Mouse (Mus musculus) thymus, postnatal 0 days (tissue): ENCODE results near the gene Fgfr2. TPM values are rescaled to one million over a fixed set of nuclear protein-coding genes. Genes with fewer than 3 reads are reported as not detected.
A peak's percentile ranks its signal among the peaks of the same experiment; 100 is the strongest.

Experiments
- DNase-seq: peaks from one replicate; pipeline ENCODE4 v3.0.0-alpha.2; 2015; ENCODE audit warnings: low spot score
- polyA plus RNA-seq: library from polyadenylated mRNA; unstranded; fragments of >200 nt; fragmentation: Nextera tagmentation; extraction: Ambion mirVana; gene quantifications from 2 replicates; pipeline ENCODE4 v1.2.1, GENCODE M21; 2015

The Fgfr2 gene
- polyA plus RNA-seq, 1 experiment from 2014 or later, result 23.6 TPM

DNA sequence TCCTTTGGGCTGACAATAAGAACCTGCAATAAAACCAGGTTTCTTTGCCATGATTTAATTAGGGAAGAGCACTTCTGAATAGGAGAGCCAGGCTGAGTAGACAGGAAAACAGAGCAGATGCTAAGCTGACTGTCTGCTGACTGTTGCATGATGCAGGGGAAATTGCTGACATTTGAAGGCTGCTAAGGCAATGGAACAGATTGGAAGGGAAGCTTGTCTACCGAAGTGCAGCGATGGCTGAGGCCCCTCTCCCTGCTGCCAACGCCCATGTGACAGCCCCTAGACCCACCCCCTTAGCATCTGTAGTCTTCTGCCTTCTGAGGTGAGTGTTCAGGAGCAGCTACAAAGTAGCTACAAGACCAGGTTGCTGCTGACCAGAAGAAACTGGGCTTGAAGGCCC, 2397.0 kb downstream of the Fgfr2 start:
- DNase-seq, result no peak

DNA sequence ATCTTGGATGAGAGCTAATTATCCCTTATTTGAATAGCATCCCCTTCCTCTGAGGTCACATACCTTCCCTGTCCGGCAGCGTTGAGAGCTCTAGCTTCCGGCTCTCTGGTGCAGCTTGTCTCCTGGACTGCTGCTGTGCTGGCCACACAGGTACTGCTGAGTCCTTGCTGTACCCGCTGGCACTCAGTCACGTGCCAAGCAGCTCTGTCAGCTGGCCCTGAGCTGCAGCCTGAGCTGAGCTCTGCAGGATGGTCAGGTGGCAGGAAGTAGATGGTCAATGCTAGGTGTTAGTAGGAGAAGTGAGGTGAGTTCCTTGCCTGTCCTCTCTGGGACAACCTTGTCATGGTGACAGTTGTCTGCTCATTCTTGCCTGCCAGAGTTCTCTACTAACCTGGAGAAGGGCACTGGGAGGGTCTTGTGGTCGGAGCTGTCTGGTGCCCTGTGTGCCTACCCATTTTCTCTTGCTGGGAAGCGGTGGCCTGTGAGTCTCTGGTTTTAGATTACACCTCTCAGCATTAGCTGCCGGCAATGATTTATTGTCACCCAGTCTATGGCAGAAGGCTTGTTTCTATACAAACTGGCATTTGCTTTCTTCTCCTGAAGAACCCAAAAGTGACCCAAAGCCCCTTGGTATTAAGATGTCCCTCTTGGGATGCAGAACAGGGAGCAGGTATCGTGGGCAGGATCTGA, 2402.4 kb downstream of the Fgfr2 start:
- no peak for DNase-seq

DNA sequence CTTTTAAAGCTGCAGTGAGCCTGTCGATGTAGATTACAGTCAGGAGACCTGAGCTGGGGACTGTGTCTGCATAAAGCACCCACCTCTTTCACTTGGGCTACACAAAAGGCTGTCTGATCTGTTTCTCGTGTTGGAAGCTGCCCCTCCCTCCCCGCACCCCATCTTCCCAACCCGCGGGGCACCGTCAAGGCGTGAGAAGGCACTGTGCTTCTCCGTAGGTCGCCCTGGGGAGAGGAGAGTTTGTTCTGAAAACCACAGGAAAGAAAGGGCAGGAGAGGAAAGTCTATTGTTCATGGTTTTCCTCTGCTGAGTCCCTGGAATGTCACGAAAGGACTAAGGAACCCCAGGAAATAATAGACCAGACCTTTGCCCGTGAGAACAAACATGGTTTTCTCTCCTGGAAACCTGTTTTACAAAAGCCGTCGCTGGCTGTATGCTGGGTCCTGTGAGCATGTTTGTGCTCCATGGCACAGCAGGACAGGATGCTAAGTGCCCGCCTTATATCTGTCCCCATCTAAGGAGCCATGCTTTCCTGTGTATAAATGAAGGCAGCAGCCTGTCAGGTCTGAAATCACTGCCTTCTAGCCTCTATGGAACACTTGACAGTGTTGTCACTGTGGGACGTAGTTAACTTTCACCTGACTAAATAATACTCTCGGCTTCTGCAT, 2403.1 kb downstream of the Fgfr2 start:
- DNase-seq, result no peak

DNA sequence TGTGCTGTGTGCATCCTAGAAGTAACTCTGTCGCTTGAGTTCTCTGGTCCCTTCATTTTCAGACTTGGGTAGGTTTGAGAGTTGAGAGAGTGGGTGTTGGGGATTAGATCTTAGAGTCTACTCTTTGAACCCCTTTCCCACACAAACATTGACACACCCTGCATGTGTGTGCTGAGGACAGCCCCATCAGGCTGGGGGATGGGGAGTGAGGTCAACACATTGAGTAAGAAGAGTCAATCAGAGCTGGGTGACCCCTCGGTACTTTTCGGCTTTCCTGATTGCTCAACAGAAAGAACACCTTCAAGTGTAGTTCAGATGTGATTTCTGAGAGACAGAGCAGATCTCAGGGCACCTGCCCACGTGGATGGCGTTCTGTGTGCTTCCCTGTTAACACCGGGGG, 2406.2 kb downstream of the Fgfr2 start:
- no peak for DNase-seq

DNA sequence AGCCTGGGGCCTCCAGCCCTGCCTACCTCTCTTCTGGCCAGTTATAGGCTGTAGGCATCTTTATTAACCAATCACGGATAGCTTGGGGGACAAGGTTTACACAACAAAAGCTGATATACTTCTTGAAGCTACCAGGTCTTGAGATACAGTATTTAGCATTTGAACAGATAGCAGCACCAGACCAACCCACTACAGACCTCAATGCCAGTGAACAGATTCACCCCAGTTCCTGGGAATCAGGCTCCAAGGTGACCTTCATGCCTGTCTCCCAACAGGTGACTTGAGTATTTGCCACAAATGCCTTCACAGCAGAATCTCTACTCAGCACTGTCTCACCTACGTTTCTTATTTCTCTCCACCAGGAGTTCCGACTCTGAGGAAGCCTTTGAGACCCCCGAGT, 2406.8 kb downstream of the Fgfr2 start:
- no peak for DNase-seq

DNA sequence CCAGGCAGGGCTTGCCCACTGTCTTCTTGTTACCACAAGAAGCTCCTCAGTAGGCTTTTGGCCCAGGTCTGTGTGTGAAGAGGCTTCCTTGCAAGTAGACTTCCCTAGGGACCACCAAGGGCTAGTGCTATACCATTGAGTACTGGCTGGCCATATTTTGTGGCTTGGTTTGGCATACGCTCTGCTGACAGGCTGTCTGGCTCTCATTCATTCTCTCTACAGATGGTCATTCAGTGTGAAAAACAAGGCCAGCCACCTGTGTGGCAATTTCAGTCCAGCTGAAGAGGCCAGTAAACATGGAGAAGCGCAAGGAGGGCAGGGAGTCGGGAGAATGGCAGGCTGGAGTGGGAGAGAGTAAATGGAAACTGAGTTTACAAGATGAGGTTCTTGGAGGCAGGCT, 2407.7 kb downstream of the Fgfr2 start:
- DNase-seq, result no peak

DNA sequence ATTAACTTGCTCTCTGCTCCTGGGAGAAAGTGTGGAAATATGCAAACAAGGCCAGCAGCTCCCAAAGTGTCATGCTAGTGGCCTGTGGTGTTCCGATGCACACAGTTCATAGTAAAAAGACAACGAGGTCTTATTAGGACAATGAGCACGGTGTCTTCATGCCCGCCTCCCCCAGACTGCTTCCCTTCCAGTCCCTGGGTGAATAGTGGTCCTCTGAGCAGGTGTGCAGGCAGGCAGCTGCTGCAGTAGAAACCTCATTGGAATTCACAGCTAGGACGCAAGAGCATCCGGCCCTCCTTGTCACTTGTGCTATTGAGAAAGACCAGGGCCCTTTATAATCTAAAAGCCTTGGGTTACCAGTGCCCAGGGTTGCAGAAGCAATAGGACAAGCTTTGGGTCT, 2409.8 kb downstream of the Fgfr2 start:
- DNase-seq, result no peak

DNA sequence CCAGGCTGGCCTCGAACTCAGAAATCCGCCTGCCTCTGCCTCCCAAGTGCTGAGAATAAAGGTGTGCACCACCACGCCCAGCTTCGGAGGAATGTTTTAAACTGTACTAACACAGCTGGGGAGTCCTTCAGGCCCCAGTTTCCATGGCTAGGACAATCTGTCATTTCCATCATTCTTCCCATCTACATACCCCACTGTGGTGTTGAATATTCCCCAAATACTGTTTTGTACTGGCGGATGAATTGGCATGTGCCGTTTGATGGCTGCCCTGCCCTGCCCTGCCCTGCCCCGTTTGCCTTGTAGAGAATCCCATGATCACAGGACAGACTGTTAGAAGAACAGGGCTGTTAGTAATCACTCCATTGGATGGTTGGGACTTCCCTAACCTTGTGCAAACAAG, 2411.3 kb downstream of the Fgfr2 start:
- DNase-seq, result no peak

DNA sequence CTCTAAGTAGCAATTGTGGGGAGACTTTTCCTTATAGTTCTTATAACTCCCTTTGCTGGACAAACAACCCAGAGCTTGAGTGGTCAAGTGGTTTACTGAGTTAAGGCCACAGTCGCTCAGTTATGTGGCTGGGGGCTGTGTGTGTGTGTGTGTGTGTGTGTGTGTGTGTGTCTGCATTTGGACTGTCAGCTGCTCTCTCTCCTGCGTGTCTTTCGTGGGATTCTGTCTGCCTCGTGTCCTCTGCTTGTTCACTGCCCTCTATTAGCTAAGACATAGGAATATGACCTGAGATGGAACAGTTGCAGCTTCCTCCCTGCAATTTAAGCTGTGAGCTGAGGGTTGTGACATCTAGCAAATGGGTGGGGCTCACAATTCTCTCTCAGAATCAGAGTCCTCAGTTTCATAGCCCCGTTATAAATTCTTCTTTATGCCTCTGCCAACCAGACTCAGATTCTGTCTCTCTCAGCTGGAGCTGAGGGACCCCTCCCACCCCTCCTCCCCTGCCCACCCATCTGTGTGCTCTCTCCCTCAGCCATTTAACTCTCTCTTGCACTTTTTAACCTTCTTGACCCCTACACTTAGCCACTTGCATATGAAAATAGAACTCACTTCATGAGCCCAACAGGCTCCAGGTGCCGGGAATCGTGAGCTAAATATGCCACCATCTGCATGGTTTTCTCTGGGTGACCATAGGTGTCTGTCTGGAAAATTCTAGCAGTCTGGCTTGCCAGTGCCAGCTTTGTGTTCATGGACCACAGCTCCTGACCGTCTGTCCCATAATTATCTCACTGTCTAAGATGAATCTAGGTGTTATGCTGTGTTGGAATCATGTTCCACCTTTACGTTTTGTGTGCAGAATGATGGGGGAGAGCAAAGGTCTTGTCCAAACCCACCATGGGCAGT, 2413.5 kb downstream of the Fgfr2 start:
- DNase-seq, result no peak

DNA sequence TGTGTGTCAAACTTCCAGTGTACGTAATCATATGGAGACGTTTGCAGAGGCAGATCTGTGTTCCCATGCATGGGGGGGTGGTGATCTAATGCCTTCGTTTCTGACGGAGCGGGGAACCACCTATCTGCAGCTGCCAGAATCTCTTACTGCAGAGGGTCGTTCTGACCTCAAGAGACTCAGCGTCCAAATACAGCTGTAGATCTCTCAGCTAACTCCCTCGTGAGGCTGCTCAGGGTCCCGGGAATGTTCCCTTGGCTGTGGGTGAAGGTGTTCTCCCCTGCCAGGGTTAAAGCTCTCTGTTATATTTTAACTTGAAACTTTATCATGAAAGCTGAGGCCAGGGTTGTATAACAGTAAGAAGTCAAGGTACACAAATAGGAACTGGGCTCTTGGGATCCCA, 2414.2 kb downstream of the Fgfr2 start:
- DNase-seq, result no peak

DNA sequence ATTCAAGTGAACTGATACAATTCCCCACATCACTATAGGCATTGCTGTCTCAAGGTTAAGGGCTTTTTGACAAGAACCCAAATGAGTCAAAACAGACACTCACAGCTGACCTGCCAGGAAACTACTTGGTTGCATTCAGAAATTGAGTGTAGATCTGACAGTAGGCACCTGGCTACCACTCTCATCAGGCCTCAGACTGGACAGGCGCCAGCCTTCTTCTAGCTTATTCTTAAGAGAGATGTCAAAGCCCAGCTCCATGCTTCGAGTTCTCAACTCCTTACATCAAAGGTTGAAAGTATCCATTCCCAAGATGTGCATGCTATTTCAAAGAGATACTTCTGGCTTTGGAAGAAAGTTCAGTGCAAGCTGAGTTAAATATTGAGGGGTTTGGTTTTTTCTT, 2417.9 kb downstream of the Fgfr2 start:
- no peak for DNase-seq

DNA sequence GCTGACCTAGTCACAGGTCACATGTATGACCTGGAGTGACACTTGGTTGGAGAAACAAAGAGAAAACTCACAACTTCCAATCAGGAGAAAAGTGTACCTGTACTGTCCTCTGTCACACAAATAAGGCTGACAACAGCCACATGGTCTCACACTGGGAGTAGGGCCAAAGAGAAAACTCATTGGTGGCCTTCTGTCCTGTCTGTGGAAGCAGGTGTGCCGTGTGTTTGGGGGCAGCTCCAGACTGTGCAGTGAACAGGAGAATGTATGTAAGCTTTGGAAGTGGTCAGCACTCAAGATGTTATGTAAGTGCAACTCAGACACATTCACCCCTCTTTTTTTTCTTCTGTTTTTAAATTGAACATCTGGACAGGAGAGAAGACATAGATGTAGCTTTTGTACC, 2421.8 kb downstream of the Fgfr2 start:
- no peak for DNase-seq

DNA sequence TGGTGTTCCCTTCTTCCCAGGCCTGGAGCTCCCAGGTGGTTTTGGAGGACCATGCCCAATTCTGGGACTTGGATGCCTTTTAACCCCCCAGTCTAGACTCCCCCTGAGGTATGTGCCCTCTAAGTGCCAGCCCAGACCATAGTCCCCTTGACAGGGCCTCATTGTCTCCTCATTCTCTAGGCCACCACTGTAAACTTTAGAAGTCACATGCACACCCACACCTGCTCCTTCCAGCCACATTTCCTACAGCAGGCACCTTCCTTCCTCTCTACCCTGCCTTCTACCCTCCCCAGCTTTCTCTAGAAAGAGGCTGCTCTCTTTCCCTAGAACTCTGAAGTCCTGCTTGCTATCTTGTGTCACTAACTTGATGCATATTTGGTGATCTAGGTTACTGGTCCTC, 2424.7 kb downstream of the Fgfr2 start:
- DNase-seq, result peak; percentile 61

DNA sequence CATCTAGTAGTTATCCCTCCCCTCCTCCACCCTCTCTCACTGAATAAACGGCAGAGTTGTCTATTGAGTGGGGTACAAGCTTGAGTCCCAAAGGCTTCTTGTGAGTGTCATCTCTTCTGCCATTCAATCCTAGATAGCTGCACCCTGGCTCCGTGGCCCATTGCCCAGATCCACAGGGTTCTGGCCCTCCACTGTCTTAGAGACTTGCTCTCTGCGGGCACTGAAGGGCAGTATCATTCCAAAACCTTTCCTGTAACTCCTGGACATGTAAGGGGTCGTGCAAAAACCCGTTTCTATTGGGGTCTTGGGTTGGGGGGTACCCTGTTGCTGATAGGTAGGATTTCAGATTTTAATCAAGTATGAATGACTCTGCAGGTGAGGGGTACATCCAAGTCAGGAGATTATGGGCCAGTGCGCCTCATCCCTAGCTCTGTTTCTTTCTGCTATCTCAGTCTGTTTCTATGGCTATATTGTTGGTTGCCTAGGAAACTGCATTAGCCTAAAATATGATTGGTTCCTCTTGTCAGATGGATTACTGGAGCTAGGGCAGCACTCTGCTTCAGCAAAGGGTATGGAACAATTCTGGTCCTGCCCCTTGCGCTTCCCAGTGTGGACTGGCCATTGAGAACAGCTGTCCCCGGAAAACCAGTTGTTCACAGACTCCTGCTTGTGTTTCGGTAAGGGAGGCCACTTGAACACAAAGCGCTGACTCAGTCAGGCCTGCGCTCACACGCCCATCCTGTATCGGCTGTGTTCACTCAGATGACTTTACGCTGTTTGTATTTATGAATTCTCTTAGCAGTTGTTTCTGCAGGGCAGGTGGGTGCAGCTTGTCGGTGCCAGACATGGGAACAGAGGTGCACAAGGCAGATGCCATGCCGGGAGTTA, 2426.6 kb downstream of the Fgfr2 start:
- no peak for DNase-seq

DNA sequence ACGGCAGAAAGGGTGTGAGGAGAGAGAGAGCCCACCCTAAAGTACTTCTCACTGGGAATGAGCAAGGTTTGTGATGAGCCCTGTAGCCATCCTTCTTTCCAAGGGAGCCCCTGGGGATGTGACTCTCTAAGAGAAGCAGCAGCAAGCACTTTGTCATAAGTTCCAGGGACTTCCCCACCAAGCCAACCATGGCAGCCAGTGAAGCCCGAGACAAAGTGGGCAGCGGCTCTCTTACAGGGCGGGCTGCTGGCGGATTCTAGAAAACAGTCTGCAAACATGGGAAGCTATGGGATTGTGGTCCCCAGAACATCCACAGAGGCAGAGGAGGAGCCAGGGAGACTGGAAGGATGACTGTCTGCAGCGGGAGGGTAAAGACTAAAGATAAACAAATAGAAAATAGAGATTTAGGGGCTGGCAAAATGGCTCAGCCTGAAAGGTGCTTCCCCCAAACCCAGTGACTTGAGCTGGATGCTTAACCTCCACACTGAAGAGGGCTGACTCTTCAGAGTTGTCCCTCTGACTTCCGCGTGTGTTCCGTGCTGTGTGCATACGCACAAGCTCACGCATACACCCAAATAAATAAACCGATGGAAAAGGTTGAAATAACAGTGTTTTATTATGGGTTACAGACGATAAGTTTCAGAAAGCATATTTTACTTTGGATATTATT, 2427.3 kb downstream of the Fgfr2 start:
- no peak for DNase-seq

DNA sequence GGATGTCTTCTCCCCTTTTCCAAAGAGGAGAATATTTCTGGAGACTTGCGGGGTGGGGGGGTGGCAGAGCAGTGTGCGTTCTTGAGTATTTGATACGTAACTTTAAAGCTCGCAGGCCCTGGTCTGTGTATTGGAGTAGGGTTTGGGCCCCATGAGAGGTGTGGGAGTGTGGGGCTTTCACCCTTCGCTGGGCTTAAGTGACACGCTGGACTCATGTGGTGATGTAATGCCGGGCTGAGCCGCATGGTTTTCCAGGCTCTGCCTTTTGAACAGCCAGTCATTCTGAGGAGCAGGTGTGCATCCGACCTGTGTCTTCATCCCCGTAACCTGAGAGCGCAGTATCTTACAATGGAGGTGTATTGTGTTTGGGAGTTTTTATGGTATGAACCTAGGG, 2429.4 kb downstream of the Fgfr2 start:
- DNase-seq, result no peak

DNA sequence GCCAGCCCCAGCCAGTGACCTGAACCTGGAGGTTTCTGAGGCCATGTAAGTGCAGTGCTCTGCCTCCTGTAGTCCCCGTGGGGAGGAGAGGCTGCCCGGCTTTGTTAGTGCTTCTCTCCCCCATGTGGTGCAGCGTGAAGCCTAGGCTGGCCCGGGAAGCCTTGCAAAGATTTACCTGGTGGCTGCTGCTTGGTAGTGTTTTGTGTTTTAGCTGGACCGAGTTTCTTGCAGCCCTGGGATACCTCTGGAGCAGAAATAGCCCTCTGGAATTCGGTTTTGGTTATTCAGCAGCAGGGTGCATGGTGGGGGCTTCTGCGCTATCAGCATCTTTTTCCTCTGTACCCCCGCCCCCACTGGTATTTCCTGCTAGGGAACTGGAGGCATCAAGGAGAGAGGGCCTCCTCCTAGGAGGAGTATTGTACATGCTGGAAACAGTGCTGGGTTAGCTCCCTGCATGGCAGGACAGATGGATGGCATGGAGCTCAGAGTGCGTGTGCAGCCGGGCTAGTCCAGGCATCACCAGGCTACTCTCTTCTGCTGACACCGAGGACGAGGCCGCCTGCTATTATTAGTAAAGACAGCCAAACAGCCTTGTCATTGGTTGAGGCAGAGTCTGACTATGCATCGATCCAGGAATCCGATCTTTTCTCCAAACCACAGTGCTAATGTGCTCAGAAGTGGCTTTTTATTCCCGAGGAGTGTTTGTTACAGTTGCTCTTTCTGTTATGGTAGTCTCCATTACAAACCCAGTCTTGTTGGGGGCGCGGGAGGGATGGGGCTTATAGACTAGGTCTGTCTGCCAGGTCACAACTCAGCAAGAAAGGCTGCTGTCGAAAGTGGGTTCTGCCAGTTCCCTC, 2430.0 kb downstream of the Fgfr2 start:
- peak; percentile 52 for DNase-seq

DNA sequence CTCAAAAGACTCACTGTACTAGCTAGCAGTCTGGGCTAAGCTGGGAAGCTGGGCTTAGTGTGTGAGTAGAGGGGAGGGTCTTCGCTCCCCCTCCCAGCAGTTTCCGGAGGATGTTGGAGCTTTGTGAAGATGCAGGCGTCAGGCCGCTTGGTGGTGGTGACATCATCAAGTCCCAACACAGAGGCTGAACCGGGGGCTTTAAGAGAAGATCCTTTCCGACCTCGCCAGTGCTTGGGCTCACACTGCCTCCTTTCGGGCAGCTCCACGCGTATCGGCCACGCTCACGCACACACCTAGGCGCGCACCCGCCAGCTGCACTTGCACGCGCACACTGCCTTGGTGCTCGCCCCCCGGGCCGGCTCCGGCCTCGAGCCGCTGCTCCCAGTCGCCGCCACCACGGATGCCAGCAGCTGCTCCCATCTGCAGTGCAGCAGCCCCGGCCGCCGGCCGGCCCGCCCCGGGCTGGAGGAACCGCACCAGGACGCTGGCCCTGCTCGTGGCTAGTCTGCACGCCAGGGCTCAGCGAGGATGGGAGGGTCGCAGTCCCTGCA, 2430.7 kb downstream of the Fgfr2 start:
- peak; percentile 87 for DNase-seq

DNA sequence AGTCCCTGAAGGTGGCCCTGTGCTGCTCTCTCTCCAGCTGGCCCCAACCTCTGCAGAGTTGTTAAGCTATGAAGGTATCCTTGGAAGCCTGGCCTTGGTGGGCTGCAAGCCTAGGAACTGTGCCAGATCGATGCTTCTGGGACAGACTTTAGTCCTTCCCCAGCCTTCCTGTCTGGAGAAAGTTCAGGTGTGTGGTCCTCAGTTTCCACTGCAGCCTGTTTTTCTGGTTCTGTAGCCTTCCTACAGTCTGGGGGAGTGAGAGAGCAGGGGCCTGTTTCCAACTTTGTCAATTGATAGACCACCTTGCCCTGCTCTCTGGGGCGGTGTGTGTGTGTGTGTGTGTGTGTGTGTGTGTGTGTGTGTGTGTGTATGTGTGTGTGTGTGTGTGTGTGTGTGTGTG, 2431.2 kb downstream of the Fgfr2 start:
- no peak for DNase-seq
